Mouse (Mus musculus) kidney, postnatal 25 days (tissue): Measurements from ENCODE around the gene Slx.
"Not testable (repeated sequence)": the region's sequence is repeated elsewhere in the genome, so short reads cannot be mapped to it uniquely, and the experiment has no call there.

Source experiments
- DNase-seq, 2 experiments: peaks; one replicate each; pipeline ENCODE4 v3.0.0; 2021; ENCODE audit warnings: mixed read lengths in 2 of 2

Slx gene

GRCm38 (mm10) chrX:26545465-26545864 lies at the start of gene Slx:
Gene Slx (minus strand): TSS chrX:26545565.
- DNase-seq: not testable (repeated sequence)
